Mouse (Mus musculus): Measurements from ENCODE around the gene Tead4. TPM values are rescaled to one million over a fixed set of nuclear protein-coding genes. Genes with fewer than 3 reads are reported as not detected.
A peak's percentile ranks its signal among the peaks of the same experiment; 100 is the strongest.

The Tead4 gene
- polyA plus RNA-seq, 1 experiment from 2014 or later, result 3.3 TPM

GRCm38 (mm10) chr6:128264870-128265526, 35.6 kb downstream of the Tead4 start:
- H3K9me3 ChIP-seq, result no peaks in the 10 kb centered on the region
- H3K4me2 ChIP-seq, result no peak overlapping the region
- H3K27ac ChIP-seq, result no peak overlapping the region
- peak; percentile 48; the same call in 1 of the 2 replicates for ATAC-seq (ENCODE audit: insufficient number of reproducible peaks, insufficient read depth, low FRiP score, low TSS enrichment, low read depth)
- no peaks in the 10 kb centered on the region for H3K27me3 ChIP-seq
- no peak overlapping the region for H3K4me3 ChIP-seq
- H3K9ac ChIP-seq, result no peak overlapping the region
- no peaks in the 10 kb centered on the region for H3K36me3 ChIP-seq
- 83% methylated on average over 8 of the region's 8 CpGs for WGBS
- H3K4me1 ChIP-seq, result no peaks in the 10 kb centered on the region

GRCm38 (mm10) chr6:128261486-128261885, 39.1 kb downstream of the Tead4 start:
- Histone ChIP-seq H3K9ac (no peak overlapping the region), H3K27ac (no peak overlapping the region), H3K4me3 (no peak overlapping the region), H3K36me3 (no peaks in the 10 kb centered on the region), H3K4me1 (no peaks in the 10 kb centered on the region), H3K4me2 (no peak overlapping the region), H3K9me3 (no peaks in the 10 kb centered on the region), H3K27me3 (no peaks in the 10 kb centered on the region)
- no peak for ATAC-seq (ENCODE audit: insufficient number of reproducible peaks, insufficient read depth, low FRiP score, low TSS enrichment, low read depth)
- WGBS, result 59% methylated on average over 1 of the region's 1 CpGs

- no peak for ATAC-seq (ENCODE audit: insufficient number of reproducible peaks, insufficient read depth, low FRiP score, low TSS enrichment, low read depth)
- no peak overlapping the region for H3K27ac ChIP-seq
- H3K4me2 ChIP-seq, result no peak overlapping the region
- no peaks in the 10 kb centered on the region for H3K27me3 ChIP-seq
- H3K36me3 ChIP-seq, result no peaks in the 10 kb centered on the region
- H3K9ac ChIP-seq, result no peak overlapping the region
- H3K4me3 ChIP-seq, result no peak overlapping the region
- WGBS, result 90% methylated on average over 3 of the region's 3 CpGs
- H3K9me3 ChIP-seq, result no peaks in the 10 kb centered on the region
- no peaks in the 10 kb centered on the region for H3K4me1 ChIP-seq
These were observed 41.4 kb downstream of the Tead4 start for GRCm38 (mm10) chr6:128259252-128259651.

- no peak for ATAC-seq (ENCODE audit: insufficient number of reproducible peaks, insufficient read depth, low FRiP score, low TSS enrichment, low read depth)
- Histone ChIP-seq H3K4me1 (no peaks in the 10 kb centered on the region), H3K9me3 (no peaks in the 10 kb centered on the region), H3K36me3 (no peaks in the 10 kb centered on the region), H3K27ac (no peak overlapping the region), H3K27me3 (no peaks in the 10 kb centered on the region), H3K4me2 (no peak overlapping the region), H3K9ac (no peak overlapping the region), H3K4me3 (no peak overlapping the region)
- WGBS, result 63% methylated on average over 2 of the region's 2 CpGs
These were observed 44.7 kb downstream of the Tead4 start for GRCm38 (mm10) chr6:128255941-128256340.

GRCm38 (mm10) chr6:128255292-128255691, 45.3 kb downstream of the Tead4 start:
- Histone ChIP-seq H3K4me2 (no peak overlapping the region), H3K4me1 (no peaks in the 10 kb centered on the region), H3K36me3 (no peaks in the 10 kb centered on the region), H3K9ac (no peak overlapping the region), H3K4me3 (no peak overlapping the region), H3K27me3 (no peaks in the 10 kb centered on the region), H3K9me3 (no peaks in the 10 kb centered on the region), H3K27ac (no peak overlapping the region)
- WGBS, result 72% methylated on average over 4 of the region's 4 CpGs
- no peak for ATAC-seq (ENCODE audit: insufficient number of reproducible peaks, insufficient read depth, low FRiP score, low TSS enrichment, low read depth)

GRCm38 (mm10) chr6:128254551-128254950, 46.1 kb downstream of the Tead4 start:
- H3K27me3 ChIP-seq, result no peaks in the 10 kb centered on the region
- no peak overlapping the region for H3K4me3 ChIP-seq
- 51% methylated on average over 4 of the region's 4 CpGs for WGBS
- no peaks in the 10 kb centered on the region for H3K9me3 ChIP-seq
- no peak overlapping the region for H3K4me2 ChIP-seq
- no peaks in the 10 kb centered on the region for H3K36me3 ChIP-seq
- no peak overlapping the region for H3K9ac ChIP-seq
- H3K27ac ChIP-seq, result no peak overlapping the region
- ATAC-seq (ENCODE audit: insufficient number of reproducible peaks, insufficient read depth, low FRiP score, low TSS enrichment, low read depth), result no peak
- no peaks in the 10 kb centered on the region for H3K4me1 ChIP-seq

- WGBS, result 76% methylated on average over 2 of the region's 2 CpGs
- Histone ChIP-seq H3K27me3 (no peaks in the 10 kb centered on the region), H3K27ac (no peak overlapping the region), H3K36me3 (no peaks in the 10 kb centered on the region), H3K9me3 (no peaks in the 10 kb centered on the region), H3K4me3 (no peak overlapping the region), H3K4me2 (no peak overlapping the region), H3K4me1 (no peaks in the 10 kb centered on the region), H3K9ac (no peak overlapping the region)
- no peak for ATAC-seq (ENCODE audit: insufficient number of reproducible peaks, insufficient read depth, low FRiP score, low TSS enrichment, low read depth)
These were observed 47.5 kb downstream of the Tead4 start for GRCm38 (mm10) chr6:128253111-128253510.

GRCm38 (mm10) chr6:128250596-128250995, 50.0 kb downstream of the Tead4 start:
- Histone ChIP-seq H3K4me3 (no peak overlapping the region), H3K9me3 (no peaks in the 10 kb centered on the region), H3K27me3 (no peaks in the 10 kb centered on the region), H3K27ac (no peak overlapping the region), H3K36me3 (no peaks in the 10 kb centered on the region), H3K4me2 (no peak overlapping the region), H3K4me1 (no peaks in the 10 kb centered on the region), H3K9ac (no peak overlapping the region)
- ATAC-seq (ENCODE audit: insufficient number of reproducible peaks, insufficient read depth, low FRiP score, low TSS enrichment, low read depth), result no peak
- 87% methylated on average over 5 of the region's 5 CpGs for WGBS

- 62% methylated on average over 2 of the region's 2 CpGs for WGBS
These were observed 63.4 kb downstream of the Tead4 start for GRCm38 (mm10) chr6:128237102-128237763.

GRCm38 (mm10) chr6:128236581-128236980, 64.0 kb downstream of the Tead4 start:
- WGBS, result 71% methylated on average over 9 of the region's 9 CpGs
- no peaks in the 10 kb centered on the region for H3K27me3 ChIP-seq
- ATAC-seq (ENCODE audit: insufficient number of reproducible peaks, insufficient read depth, low FRiP score, low TSS enrichment, low read depth), result no peak

More at GRCm38 (mm10) chr6:128237102-128237763, 63.4 kb downstream of the Tead4 start:
- H3K4me2 ChIP-seq, result no peak overlapping the region
- H3K27me3 ChIP-seq, result no peaks in the 10 kb centered on the region
- H3K36me3 ChIP-seq, result no peaks in the 10 kb centered on the region
- H3K4me3 ChIP-seq, result no peak overlapping the region
- peak overlapping the region; percentile 44 for H3K27ac ChIP-seq
- H3K4me1 ChIP-seq, result peaks cover 17% of the 10 kb centered on the region
- peak; percentile 12; the same call in 1 of the 2 replicates for ATAC-seq (ENCODE audit: insufficient number of reproducible peaks, insufficient read depth, low FRiP score, low TSS enrichment, low read depth)
- no peak overlapping the region for H3K9ac ChIP-seq
- no peaks in the 10 kb centered on the region for H3K9me3 ChIP-seq

GRCm38 (mm10) chr6:128234206-128234605, 66.4 kb downstream of the Tead4 start:
- H3K27me3 ChIP-seq, result no peaks in the 10 kb centered on the region

More at GRCm38 (mm10) chr6:128236581-128236980, 64.0 kb downstream of the Tead4 start:
- Histone ChIP-seq H3K4me2 (no peak overlapping the region), H3K9ac (no peak overlapping the region), H3K36me3 (no peaks in the 10 kb centered on the region), H3K4me1 (peaks cover 24% of the 10 kb centered on the region), H3K9me3 (no peaks in the 10 kb centered on the region), H3K27ac (no peak overlapping the region), H3K4me3 (no peak overlapping the region)

GRCm38 (mm10) chr6:128232216-128232615, 68.4 kb downstream of the Tead4 start:
- Histone ChIP-seq H3K4me2 (no peak overlapping the region), H3K4me1 (peaks cover 22% of the 10 kb centered on the region), H3K27me3 (no peaks in the 10 kb centered on the region), H3K9me3 (no peaks in the 10 kb centered on the region), H3K4me3 (no peak overlapping the region), H3K27ac (peak overlapping the region; percentile 44; the same call in 1 of the 2 replicates), H3K36me3 (no peaks in the 10 kb centered on the region), H3K9ac (no peak overlapping the region)
- 54% methylated on average over 7 of the region's 7 CpGs for WGBS
- ATAC-seq (ENCODE audit: insufficient number of reproducible peaks, insufficient read depth, low FRiP score, low TSS enrichment, low read depth), result no peak

More at GRCm38 (mm10) chr6:128234206-128234605, 66.4 kb downstream of the Tead4 start:
- Histone ChIP-seq H3K4me3 (no peak overlapping the region), H3K9ac (no peak overlapping the region), H3K4me1 (peaks cover 24% of the 10 kb centered on the region), H3K36me3 (no peaks in the 10 kb centered on the region), H3K9me3 (no peaks in the 10 kb centered on the region), H3K27ac (no peak overlapping the region), H3K4me2 (no peak overlapping the region)
- ATAC-seq (ENCODE audit: insufficient number of reproducible peaks, insufficient read depth, low FRiP score, low TSS enrichment, low read depth), result no peak
- 26% methylated on average over 5 of the region's 5 CpGs for WGBS
